ENCODE assay signal across 24 mouse cellular contexts in the genomic region with DNA sequence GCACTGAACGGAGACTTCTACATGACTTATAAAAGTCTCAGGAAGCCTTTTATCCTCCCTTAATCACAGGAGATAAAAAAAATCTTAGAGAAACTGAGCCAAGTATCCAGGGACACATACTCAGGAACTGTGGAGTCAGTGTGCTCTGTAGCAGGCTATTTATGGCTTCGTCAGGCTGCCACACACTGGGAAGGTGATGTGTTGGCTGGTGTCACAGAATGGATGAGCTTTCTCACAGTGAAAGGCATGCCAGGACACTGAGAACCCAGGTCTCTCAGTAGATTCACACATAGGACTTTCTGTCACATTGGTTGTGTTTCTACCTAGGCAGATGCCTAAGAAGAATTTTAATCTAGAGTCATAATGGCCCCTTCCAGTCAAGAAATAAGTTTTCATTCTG. TPM values are rescaled to one million over a fixed set of nuclear protein-coding genes. Genes with fewer than 3 reads are reported as not detected.
DNase-seq lines count a peak whose midpoint lies in the region.
"Had no signal": no experiment of that assay in that cellular context is flagged by ENCODE, and none has a peak within 500 bp of the region (broad histone marks: within the 10 kb centered on the region; RNA-seq: fewer than 3 reads in every experiment).

No protein-coding gene starts in this region.

- intact Hi-C loops in heart, postnatal 10 days (cut with DNase I) = loop anchor here (10.0 kb wide), 1 partner anchor 210 kb away; a partner anchor contains a TSS
- intact Hi-C loops in heart, postnatal 25 days (cut with DNase I) = no loop called here

- peak; percentile 5 to 37 for DNase-seq in frontal cortex, adult 2 months (ENCODE audit: extremely low spot score in 1 of 2, low spot score in 1 of 2)
- no peak for DNase-seq in frontal cortex, postnatal 10 days (ENCODE audit: low spot score in 2 of 2)
- peak; percentile 9 to 11 for DNase-seq in heart, postnatal 10 days
- DNase-seq in heart, postnatal 25 days (ENCODE audit: low spot score) = no peak
- DNase-seq in cerebellum, adult 11-12 months = peak; percentile 22
- DNase-seq in cerebellum, postnatal 25 days = peak; percentile 58 to 71
- DNase-seq in spleen, postnatal 14 days (ENCODE audit: low spot score in 2 of 2) = no peak
- DNase-seq in lung, postnatal 25 days (ENCODE audit: low spot score) = no peak
- DNase-seq: gastrocnemius, postnatal 25 days; kidney, adult 11 months; liver; liver, postnatal 0 days had no signal

RNA-seq across cellular contexts. Expression of a gene that starts 31.7 kb away (rescaled TPM):
- not detected in 2 replicates for polyA plus RNA-seq in frontal cortex, adult 2 months (2012; rRNA removed)
- total RNA-seq in heart, postnatal 10 days (2021) = not detected
- not detected for total RNA-seq in heart, postnatal 25 days (2021)
- total RNA-seq: adrenal gland, adult 2 months; CH12.LX; common myeloid progenitor, adult 5-6 weeks; gastrocnemius, postnatal 25 days; heart, postnatal 14 days; hindbrain, postnatal 0 days; layer of hippocampus, adult 2 months; left cerebral cortex, postnatal 10 days; midbrain, postnatal 0 days had no signal
- polyA plus RNA-seq: adrenal gland, adult 2 months; embryonic facial prominence, embryonic 11.5 days; erythroblast, embryonic 14.5 days; forebrain, embryonic 15.5 days; hindbrain, postnatal 0 days; kidney, postnatal 0 days; liver, postnatal 0 days; midbrain, postnatal 0 days had no signal

RNA-seq across cellular contexts. Expression of a gene that starts 59.8 kb away (rescaled TPM):
- polyA plus RNA-seq in frontal cortex, adult 2 months (2012; rRNA removed) = 0.06 and 0.17 TPM in 2 replicates
- 10 to 100 TPM; 16.8 to 17.3 TPM for total RNA-seq in heart, postnatal 10 days (2021)
- total RNA-seq in heart, postnatal 25 days (2021) = 10 to 100 TPM; 12.2 to 13.0 TPM
- total RNA-seq: adrenal gland, adult 2 months; CH12.LX; common myeloid progenitor, adult 5-6 weeks; gastrocnemius, postnatal 25 days had no signal
- polyA plus RNA-seq: adrenal gland, adult 2 months; embryonic facial prominence, embryonic 11.5 days; erythroblast, embryonic 14.5 days; forebrain, embryonic 15.5 days; kidney, postnatal 0 days; liver, postnatal 0 days; midbrain, postnatal 0 days had no signal

Comparison
In these comparisons a context has a peak if more than half of its experiments do, and no peak if none do; other contexts are left out.
1. DNase-seq: peak in frontal cortex, adult 2 months (2 of 2), heart, postnatal 10 days (2 of 2), cerebellum, adult 11-12 months (single experiment) and cerebellum, postnatal 25 days (2 of 2); none in frontal cortex, postnatal 10 days (0 of 2), heart, postnatal 25 days (single experiment), spleen, postnatal 14 days (0 of 2) and lung, postnatal 25 days (single experiment).